Mouse (Mus musculus) stomach, embryonic 14.5 days (tissue): ENCODE measurements at regions not wholly inside any gene's neighbourhood (a gene's known extent, or its start where the extent isn't known, plus 50 kb on each side); places are given as distances from the start of the nearest gene placed in this dataset.
"Not testable (repeated sequence)": the region's sequence is repeated elsewhere in the genome, so short reads cannot be mapped to it uniquely, and the experiment has no call there.

Experiments
- ATAC-seq: fragments of 200-750 bp; cut with Nextera tagmentation; 2 replicates; pipeline ENCODE4 v1.8.0; 2017; ENCODE audit warnings: low read depth, moderate TSS enrichment; ENCODE audit not compliant: insufficient number of reproducible peaks, insufficient read depth, low FRiP score
- H3K27ac ChIP-seq: fragments of 300-500 bp; sonication (generic); 2 replicates; pipeline ENCODE4 v1.5.1; 2014; ENCODE audit warnings: mild to moderate bottlenecking, low read length, moderate library complexity, mixed read lengths
- H3K27me3 ChIP-seq: fragments of 300-500 bp; sonication (generic); 2 replicates; pipeline ENCODE4 v1.6.1; 2014; ENCODE audit warnings: low read length, control low read depth, mixed read lengths; ENCODE audit not compliant: control insufficient read depth, insufficient read depth
- H3K36me3 ChIP-seq: fragments of 300-500 bp; sonication (generic); 2 replicates; pipeline ENCODE4 v1.6.1; 2014; ENCODE audit warnings: mild to moderate bottlenecking, control low read depth, low read length, moderate library complexity, mixed read lengths; ENCODE audit not compliant: control insufficient read depth, insufficient read depth
- H3K4me1 ChIP-seq: fragments of 300-500 bp; sonication (generic); 2 replicates; pipeline ENCODE4 v1.6.1; 2014; ENCODE audit warnings: low read length, control low read depth, mixed read lengths; ENCODE audit not compliant: control insufficient read depth, insufficient read depth
- H3K4me2 ChIP-seq: fragments of 300-500 bp; sonication (generic); replicated peaks from 2 replicates; pipeline ENCODE4 v1.6.1; 2014; ENCODE audit warnings: low read depth, low read length, control low read depth
- H3K4me3 ChIP-seq: fragments of 300-500 bp; sonication (generic); 2 replicates; pipeline ENCODE4 v1.5.1; 2014; ENCODE audit warnings: low read depth, low read length, control low read depth
- H3K9ac ChIP-seq: fragments of 300-500 bp; sonication (generic); replicated peaks from 2 replicates; pipeline ENCODE4 v1.6.1; 2014; ENCODE audit warnings: low read depth, mild to moderate bottlenecking, control low read depth, low read length, moderate library complexity, mixed read lengths
- H3K9me3 ChIP-seq: fragments of 300-500 bp; sonication (generic); 2 replicates; pipeline ENCODE4 v1.6.1; 2016; ENCODE audit warnings: low read depth, low read length, control low read depth; ENCODE audit not compliant: control insufficient read depth
- WGBS: fragments of 180-500 bp; shearing (Covaris S2); extraction: QIAGEN DNeasy Blood & Tissue Kit; methylation state at CpG from one replicate; pipeline ENCODE4 v1.1.7; 2014; 5-methylcytosine and 5-hydroxymethylcytosine counted together

DNA sequence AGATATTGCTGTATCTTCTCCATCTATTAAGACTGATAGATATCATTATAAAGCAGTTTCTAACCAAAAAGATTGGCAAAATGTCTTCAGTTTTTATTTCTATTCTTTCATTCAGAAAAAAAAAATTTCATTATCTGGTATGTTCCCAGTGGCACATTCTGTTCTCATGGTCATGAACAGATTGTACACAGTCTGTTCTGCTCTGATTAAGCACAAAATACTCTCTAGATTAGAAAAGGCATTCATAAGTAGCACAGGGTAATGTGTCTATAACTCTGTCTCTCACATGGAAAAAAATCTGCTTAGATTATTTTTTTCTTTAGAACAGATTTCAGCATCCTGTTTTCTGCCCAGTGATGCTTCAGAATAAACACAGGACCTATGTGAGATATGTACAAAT lies 306.3 kb upstream of the Gm21830 start:
- Histone ChIP-seq H3K4me3 (no peak overlapping the region), H3K9ac (no peak overlapping the region), H3K4me2 (no peak overlapping the region), H3K36me3 (no peaks in the 10 kb centered on the region), H3K27me3 (no peaks in the 10 kb centered on the region), H3K4me1 (no peaks in the 10 kb centered on the region), H3K9me3 (no peaks in the 10 kb centered on the region), H3K27ac (no peak overlapping the region)
- ATAC-seq = no peak

DNA sequence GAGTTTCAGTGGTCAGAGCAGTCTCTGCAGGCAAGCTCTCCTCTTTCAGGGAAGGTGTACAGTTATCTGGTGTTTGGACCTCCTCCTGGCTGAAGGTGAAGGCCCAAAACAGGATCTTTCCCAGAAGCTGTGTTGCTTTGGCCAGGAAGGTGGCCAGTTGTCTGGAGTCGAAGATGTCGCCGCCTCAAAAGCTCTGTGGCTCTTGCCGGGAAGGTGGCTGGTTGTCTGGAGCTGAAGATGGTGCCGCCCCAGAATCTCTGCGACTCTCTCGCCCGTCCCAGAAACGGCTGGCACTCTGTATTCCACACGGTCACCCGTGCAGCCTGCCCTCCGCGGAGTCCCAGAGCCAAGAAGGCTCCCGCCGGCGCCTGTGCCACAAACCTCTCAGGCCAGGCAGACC lies 304.7 kb upstream of the Scn7a start:
- not testable (repeated sequence) for H3K4me3 ChIP-seq, H3K27ac ChIP-seq, H3K27me3 ChIP-seq, H3K36me3 ChIP-seq, H3K4me2 ChIP-seq, H3K4me1 ChIP-seq, H3K9me3 ChIP-seq, ATAC-seq, H3K9ac ChIP-seq
- WGBS = 100% methylated on average over 3 of the region's 16 CpGs

DNA sequence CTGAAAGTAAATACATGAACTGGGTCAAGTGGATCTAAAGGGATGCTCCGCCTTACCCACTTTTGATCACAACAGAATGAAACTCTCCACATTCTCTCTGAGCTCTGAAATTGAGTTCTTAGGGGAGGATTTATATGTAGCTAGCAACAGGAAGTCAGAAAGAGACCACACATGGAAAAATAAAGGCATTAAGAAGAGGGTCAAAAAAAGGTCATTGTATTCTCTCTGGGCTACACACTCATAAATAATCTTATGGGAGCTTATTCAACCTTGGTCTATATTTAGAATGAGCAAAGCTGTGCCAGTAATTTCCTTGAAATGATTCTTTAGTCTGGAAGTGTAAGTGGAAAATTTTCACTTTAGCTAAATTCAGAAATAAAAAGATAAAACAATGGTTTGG lies 284.2 kb upstream of the Scn7a start:
- Histone ChIP-seq H3K9me3 (no peaks in the 10 kb centered on the region), H3K36me3 (no peaks in the 10 kb centered on the region), H3K4me3 (no peak overlapping the region), H3K4me2 (no peak overlapping the region), H3K4me1 (no peaks in the 10 kb centered on the region), H3K9ac (no peak overlapping the region), H3K27me3 (no peaks in the 10 kb centered on the region), H3K27ac (no peak overlapping the region)
- ATAC-seq = peak; percentile 46; the same call in 1 of the 2 replicates
- WGBS = 50% methylated on average over 1 of the region's 1 CpGs
